Mouse (Mus musculus) thymus, postnatal 25 days (tissue): ENCODE measurements at regions not wholly inside any gene's neighbourhood (a gene's known extent, or its start where the extent isn't known, plus 50 kb on each side); places are given as distances from the start of the nearest gene placed in this dataset.

Source experiments
- DNase-seq: peaks from one replicate; pipeline ENCODE4 v3.0.0; 2022

GRCm38 (mm10) chr9:111822094-111822493 lies 131.9 kb upstream of the Stac start:
- no peak for DNase-seq

- DNase-seq: no peak
Measured at GRCm38 (mm10) chr9:111817461-111817860, 127.3 kb upstream of the Stac start.

GRCm38 (mm10) chr9:111804931-111805330 lies 114.8 kb upstream of the Stac start:
- no peak for DNase-seq

GRCm38 (mm10) chr9:111801381-111801780 lies 111.2 kb upstream of the Stac start:
- no peak for DNase-seq

GRCm38 (mm10) chr9:111800869-111801268 lies 110.7 kb upstream of the Stac start:
- no peak for DNase-seq

GRCm38 (mm10) chr9:111778981-111779380 lies 88.8 kb upstream of the Stac start:
- DNase-seq: no peak

- DNase-seq: no peak
Measured at GRCm38 (mm10) chr9:111777433-111778135, 87.4 kb upstream of the Stac start.

- DNase-seq: no peak
Measured at GRCm38 (mm10) chr9:111774229-111774628, 84.1 kb upstream of the Stac start.

- no peak for DNase-seq
Measured at GRCm38 (mm10) chr9:111762653-111763468, 72.7 kb upstream of the Stac start.

GRCm38 (mm10) chr9:111755235-111755634 lies 65.1 kb upstream of the Stac start:
- DNase-seq: no peak

- no peak for DNase-seq
Measured at GRCm38 (mm10) chr9:111746151-111746550, 56.0 kb upstream of the Stac start.

- no peak for DNase-seq
Measured at GRCm38 (mm10) chr9:111745206-111745605, 55.1 kb upstream of the Stac start.
